16 mouse cellular contexts compared by ENCODE assay signal in the genomic region with DNA sequence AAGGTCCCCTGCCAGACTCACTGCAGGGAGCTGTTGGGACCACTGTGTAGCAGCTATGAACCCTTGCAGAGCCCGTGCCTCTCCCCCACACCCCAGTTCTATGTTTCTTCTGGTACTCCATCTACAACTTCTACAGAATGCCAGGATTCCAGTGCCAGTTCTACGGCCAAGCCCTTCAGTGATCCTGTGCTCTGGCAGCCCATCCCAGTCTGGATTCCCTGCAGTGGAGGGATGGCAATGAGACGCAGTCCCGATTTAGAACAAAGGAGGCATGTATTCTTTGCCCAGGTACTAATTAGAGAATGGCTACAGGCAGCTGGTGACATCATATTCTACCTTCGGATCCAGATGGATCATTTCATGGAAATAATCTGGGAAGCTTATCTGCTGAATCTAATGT. TPM values are rescaled to one million over a fixed set of nuclear protein-coding genes. Genes with fewer than 3 reads are reported as not detected.
DNase-seq lines count a peak whose midpoint lies in the region; ATAC-seq and TF ChIP-seq lines count a peak whose summit lies in the region.
"Had no signal": no experiment of that assay in that cellular context is flagged by ENCODE, and none has a peak within 500 bp of the region (broad histone marks: within the 10 kb centered on the region; RNA-seq: fewer than 3 reads in every experiment).

No protein-coding gene starts in this region.

- no peaks in the 10 kb centered on the region for H3K36me3 ChIP-seq in heart, embryonic 11.5 days (ENCODE audit: control insufficient read depth, insufficient read depth, low read length)
- H3K36me3 ChIP-seq in heart, adult 2 months (ENCODE audit: control insufficient read depth, insufficient read depth, low read length) = no peaks in the 10 kb centered on the region
- H3K36me3 ChIP-seq: forebrain, embryonic 12.5 days; hindbrain, embryonic 13.5 days; intestine, embryonic 15.5 days; limb, embryonic 13.5 days; liver, embryonic 15.5 days had no signal

- no peaks in the 10 kb centered on the region for H3K9me3 ChIP-seq in heart, embryonic 11.5 days (replicated peaks; ENCODE audit: control insufficient read depth, low read length)
- H3K9me3 ChIP-seq: forebrain, embryonic 12.5 days; hindbrain, embryonic 13.5 days; intestine, embryonic 15.5 days; limb, embryonic 13.5 days; liver, embryonic 15.5 days had no signal

- ATAC-seq in heart, embryonic 11.5 days (replicated peaks; ENCODE audit: insufficient number of reproducible peaks, low FRiP score, low TSS enrichment) = no peak
- ATAC-seq: intestine, embryonic 15.5 days had no signal

- no peaks in the 10 kb centered on the region for H3K79me2 ChIP-seq in heart, adult 2 months (replicated peaks; ENCODE audit: control insufficient read depth, insufficient read depth, low read length)

- H3K4me2 ChIP-seq in heart, embryonic 11.5 days = no peak overlapping the region
- H3K4me2 ChIP-seq: forebrain, embryonic 12.5 days; hindbrain, embryonic 13.5 days; intestine, embryonic 15.5 days; limb, embryonic 13.5 days; liver, embryonic 15.5 days had no signal

- H3K27ac ChIP-seq in heart, embryonic 11.5 days (ENCODE audit: low read depth, low read length) = no peak overlapping the region
- H3K27ac ChIP-seq in heart, adult 2 months = no peak overlapping the region; the same call in 1 of the 2 replicates
- H3K27ac ChIP-seq: forebrain, embryonic 12.5 days; hindbrain, embryonic 13.5 days; intestine, embryonic 15.5 days; limb, embryonic 13.5 days; liver, embryonic 15.5 days had no signal

- TF ChIP-seq POLR2A in heart, adult 2 months (IDR thresholded peaks at IDR 0.05; ENCODE audit: insufficient read depth, low read depth, low read length) = no peak

- 53% methylated on average over 5 of the region's 5 CpGs for WGBS in heart, embryonic 11.5 days (ENCODE audit: insufficient replicate concordance)
- WGBS in heart, adult 2 months = 50% methylated on average over 5 of the region's 5 CpGs

- H3K4me3 ChIP-seq in heart, embryonic 11.5 days (ENCODE audit: low read depth, low read length) = no peak overlapping the region
- no peak overlapping the region for H3K4me3 ChIP-seq in heart, adult 2 months
- H3K4me3 ChIP-seq: forebrain, embryonic 12.5 days; hindbrain, embryonic 13.5 days; intestine, embryonic 15.5 days; limb, embryonic 13.5 days; liver, embryonic 15.5 days had no signal

- no peak for TF ChIP-seq EP300 in heart, adult 2 months (IDR thresholded peaks at IDR 0.05; ENCODE audit: insufficient read depth, low read depth, low read length)

- TF ChIP-seq CTCF in heart, adult 2 months (IDR thresholded peaks at IDR 0.05) = 0 out of 2 replicates have a peak, but pooled peaks have one; percentile 4

- peaks cover 15% of the 10 kb centered on the region for H3K4me1 ChIP-seq in heart, embryonic 11.5 days (ENCODE audit: control insufficient read depth, insufficient read depth, low read length)
- no peaks in the 10 kb centered on the region; the same call in 1 of the 2 replicates for H3K4me1 ChIP-seq in heart, adult 2 months (ENCODE audit: control insufficient read depth, insufficient read depth, low read length)
- H3K4me1 ChIP-seq: hindbrain, embryonic 13.5 days; intestine, embryonic 15.5 days had no signal

- H3K9ac ChIP-seq in heart, embryonic 11.5 days (ENCODE audit: low read depth, low read length) = no peak overlapping the region
- H3K9ac ChIP-seq in heart, adult 2 months (ENCODE audit: low read depth, low read length) = no peak overlapping the region
- H3K9ac ChIP-seq: forebrain, embryonic 12.5 days; hindbrain, embryonic 13.5 days; intestine, embryonic 15.5 days; limb, embryonic 13.5 days; liver, embryonic 15.5 days had no signal

- H3K27me3 ChIP-seq in heart, embryonic 11.5 days (ENCODE audit: control insufficient read depth, insufficient read depth, low read length) = no peaks in the 10 kb centered on the region
- H3K27me3 ChIP-seq in heart, adult 2 months (ENCODE audit: control insufficient read depth, insufficient read depth, low read length) = no peaks in the 10 kb centered on the region
- H3K27me3 ChIP-seq: forebrain, embryonic 12.5 days; hindbrain, embryonic 13.5 days; intestine, embryonic 15.5 days; limb, embryonic 13.5 days; liver, embryonic 15.5 days had no signal

- DNase-seq in heart, adult 18-20 months = peak; percentile 36 to 54
- DNase-seq in cerebellum, postnatal 10 days = peak; percentile 67 to 69
- peak; percentile 19 to 44 for DNase-seq in heart, adult 2 months
- DNase-seq in heart, postnatal 10 days = peak; percentile 52 to 59
- DNase-seq in gastrocnemius, postnatal 4 days (ENCODE audit: low spot score in 2 of 2) = no peak
- no peak for DNase-seq in spleen, postnatal 10 days (ENCODE audit: low spot score in 2 of 2)
- DNase-seq: adrenal gland, postnatal 36 days; kidney, postnatal 10 days; lung, postnatal 10 days; thymus, adult 2 months had no signal

- intact Hi-C loops in heart, adult 2 months (cut with DNase I) = loop anchor here (5.0 kb wide), 1 partner anchor 34 kb away; no protein-coding TSS in a partner anchor
- intact Hi-C loops in heart, postnatal 10 days (cut with DNase I) = no loop called here

RNA-seq across cellular contexts. Expression of a gene that starts 13.9 kb away (rescaled TPM):
- total RNA-seq in heart, adult 18-20 months (2021) = 10 to 100 TPM; 83.1 to 84.1 TPM
- polyA plus RNA-seq in heart, embryonic 11.5 days (2014; fragmentation: Nextera tagmentation; extraction: Ambion mirVana) = 121 and 129 TPM in 2 replicates
- 10 to 100 TPM; 85.1 to 99.5 TPM for total RNA-seq in heart, adult 2 months (2021)
- 33.1 and 39.4 TPM in 2 replicates for polyA plus RNA-seq in heart, adult 2 months (2012; rRNA removed)
- total RNA-seq in heart, postnatal 10 days (2021) = 10 to 100 TPM; 58.8 to 59.7 TPM
- 10 to 100 TPM; 22.3 to 23.3 TPM for total RNA-seq in gastrocnemius, postnatal 4 days (2021)

RNA-seq across cellular contexts. Expression of a gene that starts 41.5 kb away (rescaled TPM):
- 10 to 100 TPM; 22.8 to 26.8 TPM for total RNA-seq in heart, adult 18-20 months (2021)
- 78.3 and 91.3 TPM in 2 replicates for polyA plus RNA-seq in heart, embryonic 11.5 days (2014; fragmentation: Nextera tagmentation; extraction: Ambion mirVana)
- 10 to 100 TPM; 25.3 to 28.2 TPM for total RNA-seq in heart, adult 2 months (2021)
- polyA plus RNA-seq in heart, adult 2 months (2012; rRNA removed) = 10.4 and 16.4 TPM in 2 replicates
- total RNA-seq in heart, postnatal 10 days (2021) = 10 to 100 TPM; 33.1 to 35.1 TPM
- total RNA-seq in gastrocnemius, postnatal 4 days (2021) = 10 to 100 TPM; 31.5 to 35.9 TPM

Comparison
In these comparisons a context has a peak if more than half of its experiments do, and no peak if none do; other contexts are left out.
1. DNase-seq: peak in heart, adult 18-20 months (2 of 2), cerebellum, postnatal 10 days (2 of 2), heart, adult 2 months (2 of 2) and heart, postnatal 10 days (2 of 2); none in gastrocnemius, postnatal 4 days (0 of 2) and spleen, postnatal 10 days (0 of 2).